Mouse (Mus musculus) cerebellum, postnatal 25 days (tissue): Measurements from ENCODE around the gene Mdm4.
A peak's percentile ranks its signal among the peaks of the same experiment; 100 is the strongest.
"Not testable (repeated sequence)": the region's sequence is repeated elsewhere in the genome, so short reads cannot be mapped to it uniquely, and the experiment has no call there.

Source experiments
- DNase-seq, 2 experiments: peaks; one replicate each; pipeline ENCODE4 v3.0.0; 2021; ENCODE audit warnings: mixed read lengths in 2 of 2

The Mdm4 gene

GRCm38 (mm10) chr1:133019312-133019711, 11.0 kb downstream of the Mdm4 start:
- DNase-seq: no peak

DNA sequence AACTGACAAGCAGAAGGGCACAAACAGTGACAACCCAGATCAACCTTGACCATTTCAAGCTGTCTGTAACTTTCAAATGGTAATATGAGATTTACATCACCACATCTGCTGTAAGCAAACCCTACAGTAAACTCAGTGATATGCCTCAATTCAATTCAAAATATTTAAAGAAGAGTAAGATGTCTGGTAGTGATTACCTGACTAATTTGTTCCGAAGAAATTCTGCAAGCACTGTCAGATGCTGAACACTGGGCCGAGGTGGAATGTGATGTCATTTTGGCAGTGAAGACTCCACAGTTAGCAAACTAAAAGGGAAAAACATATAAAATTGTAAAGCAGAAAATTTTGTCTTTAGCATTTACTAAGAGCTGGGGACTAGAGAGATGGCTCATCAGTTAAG, 11.8 kb downstream of the Mdm4 start:
- no peak for DNase-seq

DNA sequence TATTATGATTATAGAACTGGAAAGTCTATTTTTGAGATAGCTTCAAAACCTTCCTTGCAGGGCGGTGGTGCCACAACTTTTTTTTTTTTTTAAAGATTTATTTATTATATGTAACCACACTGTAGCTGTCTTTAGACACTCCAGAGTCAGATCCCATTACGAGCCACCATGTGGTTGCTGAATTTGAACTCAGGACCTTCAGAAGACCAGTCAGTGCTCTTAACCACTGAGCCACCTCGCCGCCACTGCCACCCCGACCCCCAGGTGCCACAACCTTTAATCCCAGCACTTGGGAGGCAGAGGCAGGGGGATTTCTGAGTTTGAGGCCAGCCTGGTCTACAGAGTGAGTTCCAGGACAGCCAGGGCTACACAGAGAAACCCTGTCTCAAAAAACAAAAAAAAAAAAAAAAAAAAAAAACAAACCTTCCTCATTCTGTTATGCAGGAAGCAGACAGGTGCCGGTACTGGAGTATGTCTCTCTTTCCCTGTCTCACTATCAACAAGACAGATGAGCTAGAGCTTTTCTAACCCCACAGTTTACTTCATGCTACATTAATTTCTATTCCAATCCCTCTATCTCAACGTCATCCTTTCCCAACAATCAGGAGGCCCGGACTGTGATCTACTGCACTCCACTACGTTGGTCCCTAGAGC, 13.5 kb downstream of the Mdm4 start:
- DNase-seq: no peak

DNA sequence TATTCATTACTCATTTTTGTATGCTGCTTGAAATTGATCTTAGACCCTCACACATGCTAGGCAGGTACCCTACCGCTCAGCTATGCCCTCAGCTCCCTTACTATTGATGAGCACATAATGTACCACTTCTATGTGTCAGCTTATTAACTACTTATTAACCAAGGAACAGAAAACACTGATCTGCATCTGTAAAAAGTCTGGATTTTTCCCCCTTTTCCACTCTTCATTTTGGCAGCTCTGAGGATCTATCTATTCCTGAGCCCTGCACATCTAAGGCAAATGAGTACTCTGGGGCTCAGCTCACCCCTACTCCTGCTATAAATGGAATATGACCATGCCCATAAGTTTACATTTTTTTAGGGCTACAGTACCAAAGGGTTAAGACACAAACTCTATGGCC, 16.2 kb downstream of the Mdm4 start:
- no peak for DNase-seq

DNA sequence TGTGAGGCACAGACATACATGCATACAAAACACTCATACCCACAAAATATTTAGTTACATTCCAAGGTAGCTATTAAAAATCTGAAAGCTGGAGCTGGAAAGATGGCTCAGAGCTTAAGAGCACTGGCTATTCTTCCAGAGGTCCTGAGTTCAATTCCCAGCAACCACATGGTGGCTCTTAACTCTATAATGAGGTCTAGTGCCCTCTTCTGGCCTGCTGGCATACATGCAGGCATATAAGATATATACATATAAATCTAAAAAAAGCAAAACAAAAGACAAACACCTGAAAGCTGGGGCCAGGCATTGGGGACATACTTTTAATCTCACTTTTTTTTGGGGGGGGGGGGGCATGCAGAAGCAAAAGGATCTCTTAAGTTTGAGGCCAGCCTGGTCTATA, 17.0 kb downstream of the Mdm4 start:
- no peak for DNase-seq

DNA sequence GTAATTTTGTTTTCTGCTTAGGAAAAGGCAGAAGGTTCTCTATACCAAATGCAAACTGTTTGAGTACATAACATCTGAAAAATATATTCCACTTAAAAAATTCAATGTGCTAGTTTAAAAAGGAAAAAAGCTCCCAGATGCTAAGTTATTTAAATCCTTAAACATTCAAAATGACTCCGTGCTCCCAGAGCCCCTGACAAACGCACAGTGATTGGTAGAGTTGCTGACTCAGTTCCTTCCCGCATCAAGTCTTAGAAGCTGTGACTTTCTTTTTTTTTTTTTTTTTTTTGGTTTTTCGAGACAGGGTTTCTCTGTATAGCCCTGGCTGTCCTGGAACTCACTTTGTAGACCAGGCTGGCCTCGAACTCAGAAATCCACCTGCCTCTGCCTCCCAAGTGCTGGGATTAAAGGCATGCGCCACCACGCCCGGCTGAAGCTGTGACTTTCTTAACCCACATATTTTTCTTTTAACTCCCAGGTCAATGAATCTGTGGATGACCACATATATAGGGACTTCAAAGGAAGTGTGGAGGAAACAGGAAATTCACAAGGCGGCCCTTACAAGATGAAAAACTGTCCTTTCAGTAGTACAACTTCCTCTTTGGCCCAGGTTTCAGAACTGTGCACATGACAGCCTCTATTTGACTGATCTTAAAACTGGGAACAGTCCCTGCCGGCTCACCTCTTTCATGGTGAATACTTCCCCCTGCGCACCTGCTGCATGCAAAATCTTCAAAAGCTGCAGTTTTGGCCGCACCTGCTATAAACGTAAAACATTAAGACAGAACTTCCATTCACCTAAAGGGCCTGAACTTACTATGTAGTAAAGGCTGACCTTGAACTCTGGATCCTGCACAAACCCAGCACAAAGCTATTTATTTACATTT, 18.2 kb downstream of the Mdm4 start:
- DNase-seq: no peak

- DNase-seq: no peak
Observed at GRCm38 (mm10) chr1:133006571-133006970, 23.8 kb downstream of the Mdm4 start.

DNA sequence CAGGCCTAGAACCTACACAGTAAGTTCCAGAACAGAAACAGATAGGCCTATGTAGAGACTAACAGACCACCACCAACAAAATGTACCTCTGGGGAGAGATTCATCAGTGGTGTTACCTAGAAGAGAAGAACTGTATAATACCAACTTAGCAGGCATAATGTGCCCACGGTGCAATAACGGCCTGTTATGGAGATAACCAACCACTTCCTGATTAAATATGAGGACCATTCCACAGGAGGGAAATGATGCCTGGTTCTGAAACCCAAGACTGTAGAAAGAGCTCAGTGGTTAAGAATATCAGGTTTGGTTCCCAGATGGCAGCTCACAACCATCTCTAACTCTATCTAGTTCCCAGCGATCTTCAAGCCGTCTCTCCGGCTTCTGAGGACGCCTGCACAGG, 30.0 kb downstream of the Mdm4 start:
- no peak for DNase-seq

DNA sequence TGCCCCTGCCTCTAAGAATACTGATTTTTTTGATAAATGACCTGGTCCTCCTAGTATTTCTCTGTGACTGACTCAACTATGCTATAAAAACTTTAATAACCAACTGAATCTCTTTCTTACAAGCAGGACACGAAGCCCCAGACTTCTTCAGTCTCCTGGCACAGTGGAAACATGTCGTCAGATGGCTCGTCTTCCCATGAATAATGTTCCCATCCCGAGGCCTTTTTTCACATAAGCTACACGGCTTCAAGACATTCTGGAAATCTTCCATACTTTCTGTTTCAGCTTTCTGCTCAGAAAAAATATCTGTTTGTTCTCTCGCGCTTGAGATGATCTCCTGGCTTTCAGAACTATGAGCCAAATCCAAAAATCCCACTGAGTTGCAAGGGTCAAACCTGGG, 38.8 kb downstream of the Mdm4 start:
- no peak for DNase-seq

GRCm38 (mm10) chr1:132990733-132991132, 39.6 kb downstream of the Mdm4 start:
- DNase-seq: no peak

DNA sequence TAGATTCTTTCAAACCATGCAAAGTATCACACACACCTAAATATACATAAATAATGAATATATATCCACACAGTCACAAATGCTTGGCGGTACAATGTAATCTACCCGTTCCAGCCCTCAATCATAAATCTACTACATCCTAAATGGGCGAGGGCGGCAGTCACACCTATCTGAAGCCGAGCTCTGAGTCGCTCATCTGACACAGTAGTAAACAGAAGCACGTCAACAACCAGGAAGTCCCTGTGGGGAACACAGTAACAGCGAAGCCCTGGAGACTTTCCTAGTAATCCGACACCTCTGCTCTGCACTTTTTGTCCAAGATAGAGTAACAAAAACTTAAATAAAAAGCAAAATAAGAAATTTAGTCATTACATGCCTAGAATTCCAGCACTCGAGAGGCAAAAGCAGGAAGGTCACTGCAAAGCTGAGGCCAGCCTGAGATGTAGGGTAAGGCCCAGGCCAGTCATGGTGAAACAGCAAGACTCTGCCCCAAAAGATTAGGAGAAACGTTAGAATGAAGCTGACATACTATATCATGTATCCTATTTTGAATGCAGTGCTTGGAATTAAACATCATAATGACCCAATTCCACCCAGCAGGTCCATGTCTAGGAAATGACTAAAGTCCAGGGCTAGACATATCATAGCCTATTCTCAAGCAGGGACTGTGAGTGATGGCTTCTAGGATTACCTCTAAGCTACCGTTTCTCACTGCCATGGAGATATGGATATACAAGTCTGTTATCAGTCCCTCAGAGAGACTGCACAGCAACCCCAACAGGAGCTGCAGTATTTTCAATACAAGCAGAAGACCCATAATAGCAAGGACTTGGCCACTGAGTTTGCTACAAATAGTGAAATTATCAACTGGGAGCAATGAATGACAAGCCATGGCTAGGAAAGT, 41.6 kb downstream of the Mdm4 start:
- not testable (repeated sequence) for DNase-seq

GRCm38 (mm10) chr1:132982728-132983127, 47.6 kb downstream of the Mdm4 start:
- DNase-seq: peak; percentile 81 to 88

GRCm38 (mm10) chr1:132981232-132981631, 49.1 kb downstream of the Mdm4 start:
- no peak for DNase-seq

GRCm38 (mm10) chr1:132977402-132977801, 53.0 kb downstream of the Mdm4 start:
- no peak for DNase-seq

GRCm38 (mm10) chr1:132968659-132969058, 61.7 kb downstream of the Mdm4 start:
- peak; percentile 71 to 82 for DNase-seq

GRCm38 (mm10) chr1:132964691-132965090, 65.7 kb downstream of the Mdm4 start:
- DNase-seq: no peak

DNA sequence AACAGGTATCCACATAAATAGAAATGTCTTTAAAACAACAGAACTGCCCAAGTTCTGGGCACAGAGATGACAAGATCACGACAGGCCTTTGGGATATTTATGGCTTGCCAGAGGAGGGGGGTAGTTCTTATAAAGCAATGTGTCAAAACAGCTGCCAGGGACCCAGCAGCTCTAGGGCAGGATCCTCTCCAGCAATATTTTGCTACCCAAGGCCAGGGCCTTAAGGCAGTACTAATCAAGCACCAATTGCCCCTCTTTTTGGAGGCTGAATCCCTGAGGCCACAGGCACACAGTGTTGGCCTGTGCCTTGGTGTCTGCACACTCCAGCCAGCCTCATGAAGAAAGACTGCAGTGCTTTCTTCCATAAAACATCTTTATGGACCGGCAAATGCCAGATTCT, 66.3 kb downstream of the Mdm4 start:
- no peak for DNase-seq

DNA sequence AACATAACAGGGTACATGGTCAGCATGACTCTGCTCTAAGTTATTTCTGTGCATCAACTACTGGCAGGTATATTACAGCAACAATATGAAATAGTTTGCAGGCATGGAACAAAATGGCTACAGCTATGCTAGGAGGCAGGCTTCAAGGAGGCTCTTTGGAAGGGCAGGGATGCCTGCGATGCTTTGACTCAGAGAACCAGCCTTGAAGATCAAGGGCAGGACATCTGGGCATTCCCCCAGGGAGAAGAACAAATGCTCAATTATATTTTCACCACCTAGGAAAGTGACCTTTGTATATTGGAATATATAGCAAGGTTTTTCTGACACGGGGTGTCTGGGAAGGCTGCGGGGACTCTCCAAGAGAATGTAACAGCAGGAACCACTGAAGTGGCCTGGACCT, 68.6 kb downstream of the Mdm4 start:
- no peak for DNase-seq

DNA sequence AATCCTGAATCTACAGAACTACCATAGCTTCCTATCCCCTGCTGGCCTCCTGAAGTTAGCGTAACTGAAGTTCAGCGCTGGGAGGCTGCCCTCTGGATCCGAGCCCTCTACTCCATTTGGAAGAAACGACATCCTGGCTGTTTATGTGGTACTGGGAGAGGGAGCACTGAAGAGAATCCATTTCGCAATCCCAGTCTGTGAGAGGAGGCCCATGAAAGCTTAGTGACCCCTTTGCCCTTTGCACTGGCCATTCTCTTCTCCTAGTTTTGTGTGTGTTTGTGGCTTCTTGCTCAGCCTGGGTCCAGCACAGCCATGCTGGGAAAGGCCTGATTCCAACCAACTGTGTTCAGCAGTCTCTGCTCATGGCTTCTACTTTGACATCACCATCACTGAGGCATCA, 73.6 kb downstream of the Mdm4 start:
- DNase-seq: no peak

DNA sequence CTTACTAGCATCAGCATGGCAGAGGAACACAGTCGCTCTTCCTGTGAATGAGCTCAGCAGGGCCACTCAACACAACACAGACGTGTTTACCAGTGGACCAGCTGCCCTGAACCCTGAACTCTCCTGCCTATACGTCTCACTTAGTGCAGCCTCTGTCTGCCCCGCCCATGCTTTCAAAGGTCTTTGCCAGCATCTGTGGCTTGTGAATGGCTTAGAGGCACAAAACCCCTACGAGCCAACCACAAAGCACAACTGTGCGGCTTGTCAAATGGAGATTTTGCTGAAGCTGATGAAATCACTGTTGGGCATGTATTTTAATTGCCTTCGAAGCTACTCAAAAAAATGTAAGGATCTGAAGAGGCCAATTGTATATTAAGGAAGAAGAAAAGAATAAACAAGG, 82.5 kb downstream of the Mdm4 start:
- DNase-seq: no peak

- peak; percentile 66 to 79 for DNase-seq
Observed at GRCm38 (mm10) chr1:132945826-132946225, 84.5 kb downstream of the Mdm4 start.

DNA sequence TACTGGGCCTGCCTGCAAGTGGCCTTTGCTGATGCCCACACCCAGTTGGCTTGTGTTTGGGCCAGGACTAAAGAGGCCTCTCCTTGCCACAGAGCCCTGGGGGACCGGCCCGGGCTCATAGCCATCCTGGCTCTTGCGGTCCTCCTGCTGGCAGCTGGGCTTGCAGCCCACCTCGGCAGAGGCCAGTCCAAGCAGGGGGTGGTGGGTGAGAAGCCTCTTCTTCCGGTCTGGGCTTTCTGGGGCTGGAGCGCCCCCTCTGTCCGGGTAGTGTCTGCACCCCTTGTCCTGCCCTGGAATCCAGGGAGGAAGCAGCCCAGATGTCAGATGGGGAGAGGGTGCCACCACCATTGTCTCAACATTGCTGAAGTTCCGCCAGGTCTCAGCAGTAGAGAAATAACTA, 91.4 kb downstream of the Mdm4 start:
- DNase-seq: peak; percentile 86 to 87

DNA sequence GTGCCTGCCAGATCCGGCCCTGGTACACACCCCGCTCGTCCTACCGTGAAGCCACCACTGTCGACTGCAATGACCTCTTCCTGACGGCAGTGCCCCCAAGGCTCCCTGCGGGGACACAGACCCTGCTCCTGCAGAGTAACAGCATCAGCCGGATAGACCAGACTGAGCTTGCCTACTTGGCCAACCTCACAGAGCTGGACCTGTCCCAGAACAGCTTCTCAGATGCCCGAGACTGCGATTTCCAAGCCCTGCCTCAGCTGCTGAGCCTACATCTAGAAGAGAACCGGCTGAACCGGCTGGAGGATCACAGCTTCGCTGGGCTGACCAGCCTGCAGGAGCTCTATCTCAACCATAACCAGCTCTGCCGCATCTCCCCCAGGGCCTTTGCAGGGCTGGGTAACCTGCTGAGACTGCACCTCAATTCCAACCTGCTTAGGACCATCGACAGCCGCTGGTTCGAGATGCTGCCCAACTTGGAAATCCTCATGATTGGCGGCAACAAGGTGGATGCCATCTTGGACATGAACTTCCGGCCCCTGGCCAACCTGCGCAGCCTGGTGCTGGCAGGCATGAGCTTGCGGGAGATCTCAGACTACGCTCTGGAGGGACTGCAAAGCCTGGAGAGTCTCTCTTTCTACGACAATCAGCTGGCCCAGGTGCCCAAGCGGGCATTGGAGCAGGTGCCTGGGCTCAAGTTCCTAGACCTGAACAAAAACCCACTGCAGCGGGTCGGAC, 92.9 kb downstream of the Mdm4 start:
- peak in 1 of 2 experiments; percentile 46 for DNase-seq
